Mouse (Mus musculus) midbrain, embryonic 14.5 days (tissue): ENCODE measurements around the gene Ints1. TPM values are rescaled to one million over a fixed set of nuclear protein-coding genes. Genes with fewer than 3 reads are reported as not detected.

Source experiments
- microRNA-seq: library from miRNA; unstranded; fragments of <30 nt; microRNA quantifications from one replicate; pipeline ENCODE4, GENCODE M21; 2016
- polyA plus RNA-seq: library from polyadenylated mRNA; unstranded; fragments of >200 nt; fragmentation: Nextera tagmentation; extraction: Ambion mirVana; gene quantifications from 2 replicates; pipeline ENCODE4 v1.2.1, GENCODE M21; 2014

The Ints1 gene
- polyA plus RNA-seq, 1 experiment from 2014 or later: 44.7 TPM

Small RNAs within 50 kb of the gene (microRNA-seq; reads per million reads assigned to microRNA genes)
- gene Mir7037: not detected

Other genes with a start within 250 kb of the Ints1 start
- gene Uncx, start 232.2 kb downstream of the Ints1 start, polyA plus RNA-seq: 39.6 and 44.0 TPM in 2 replicates
- gene Micall2, start 39.3 kb downstream of the Ints1 start, polyA plus RNA-seq: 12.7 and 13.4 TPM in 2 replicates
- gene Mafk, start 15.8 kb upstream of the Ints1 start, polyA plus RNA-seq: 9.2 and 10.3 TPM in 2 replicates
- gene Tmem184a, start 44.2 kb upstream of the Ints1 start, polyA plus RNA-seq: 0.08 and 0.18 TPM in 2 replicates
- gene Gm26938, start 50.7 kb upstream of the Ints1 start, polyA plus RNA-seq: 0.43 and 0.62 TPM in 2 replicates
- gene Psmg3, start 51.2 kb upstream of the Ints1 start, polyA plus RNA-seq: 72.6 and 78.0 TPM in 2 replicates
- gene Elfn1, start 132.3 kb upstream of the Ints1 start, polyA plus RNA-seq: 3.0 and 3.9 TPM in 2 replicates